Mouse (Mus musculus) stomach, embryonic 14.5 days (tissue): ENCODE data around the gene Pxk. TPM values are rescaled to one million over a fixed set of nuclear protein-coding genes. Genes with fewer than 3 reads are reported as not detected.

Experiments used
- ATAC-seq: fragments of 200-750 bp; cut with Nextera tagmentation; 2 replicates; pipeline ENCODE4 v1.8.0; 2017; ENCODE audit warnings: low read depth, moderate TSS enrichment; ENCODE audit not compliant: insufficient number of reproducible peaks, insufficient read depth, low FRiP score
- H3K27ac ChIP-seq: fragments of 300-500 bp; sonication (generic); 2 replicates; pipeline ENCODE4 v1.5.1; 2014; ENCODE audit warnings: mild to moderate bottlenecking, low read length, moderate library complexity, mixed read lengths
- H3K27me3 ChIP-seq: fragments of 300-500 bp; sonication (generic); 2 replicates; pipeline ENCODE4 v1.6.1; 2014; ENCODE audit warnings: low read length, control low read depth, mixed read lengths; ENCODE audit not compliant: control insufficient read depth, insufficient read depth
- H3K36me3 ChIP-seq: fragments of 300-500 bp; sonication (generic); 2 replicates; pipeline ENCODE4 v1.6.1; 2014; ENCODE audit warnings: mild to moderate bottlenecking, control low read depth, low read length, moderate library complexity, mixed read lengths; ENCODE audit not compliant: control insufficient read depth, insufficient read depth
- H3K4me1 ChIP-seq: fragments of 300-500 bp; sonication (generic); 2 replicates; pipeline ENCODE4 v1.6.1; 2014; ENCODE audit warnings: low read length, control low read depth, mixed read lengths; ENCODE audit not compliant: control insufficient read depth, insufficient read depth
- H3K4me2 ChIP-seq: fragments of 300-500 bp; sonication (generic); replicated peaks from 2 replicates; pipeline ENCODE4 v1.6.1; 2014; ENCODE audit warnings: low read depth, low read length, control low read depth
- H3K4me3 ChIP-seq: fragments of 300-500 bp; sonication (generic); 2 replicates; pipeline ENCODE4 v1.5.1; 2014; ENCODE audit warnings: low read depth, low read length, control low read depth
- H3K9ac ChIP-seq: fragments of 300-500 bp; sonication (generic); replicated peaks from 2 replicates; pipeline ENCODE4 v1.6.1; 2014; ENCODE audit warnings: low read depth, mild to moderate bottlenecking, control low read depth, low read length, moderate library complexity, mixed read lengths
- H3K9me3 ChIP-seq: fragments of 300-500 bp; sonication (generic); 2 replicates; pipeline ENCODE4 v1.6.1; 2016; ENCODE audit warnings: low read depth, low read length, control low read depth; ENCODE audit not compliant: control insufficient read depth
- WGBS: fragments of 180-500 bp; shearing (Covaris S2); extraction: QIAGEN DNeasy Blood & Tissue Kit; methylation state at CpG from one replicate; pipeline ENCODE4 v1.1.7; 2014; 5-methylcytosine and 5-hydroxymethylcytosine counted together
- polyA plus RNA-seq: library from polyadenylated mRNA; unstranded; fragments of >200 nt; fragmentation: Nextera tagmentation; extraction: Ambion mirVana; gene quantifications from 2 replicates; pipeline ENCODE4 v1.2.1, GENCODE M21; 2014

Pxk gene
- polyA plus RNA-seq, 1 experiment from 2014 or later, result 47.2 TPM

GRCm38 (mm10) chr14:8207543-8207942 is 109.5 kb downstream of the Pxk start:
- WGBS, result 82% methylated on average over 5 of the region's 5 CpGs
- ATAC-seq, result no peak
- Histone ChIP-seq H3K4me3 (no peak overlapping the region), H3K36me3 (no peaks in the 10 kb centered on the region), H3K27me3 (no peaks in the 10 kb centered on the region), H3K9me3 (no peaks in the 10 kb centered on the region), H3K9ac (no peak overlapping the region), H3K4me1 (no peaks in the 10 kb centered on the region), H3K4me2 (no peak overlapping the region), H3K27ac (no peak overlapping the region)

- H3K4me3 ChIP-seq, result no peak overlapping the region
- ATAC-seq, result no peak
- H3K27ac ChIP-seq, result no peak overlapping the region
- no peaks in the 10 kb centered on the region for H3K4me1 ChIP-seq
- no peaks in the 10 kb centered on the region for H3K36me3 ChIP-seq
- H3K27me3 ChIP-seq, result no peaks in the 10 kb centered on the region
- no peaks in the 10 kb centered on the region for H3K9me3 ChIP-seq
- H3K4me2 ChIP-seq, result no peak overlapping the region
- WGBS, result 68% methylated on average over 3 of the region's 3 CpGs
- H3K9ac ChIP-seq, result no peak overlapping the region
Measured at GRCm38 (mm10) chr14:8208876-8209275, 110.9 kb downstream of the Pxk start.

GRCm38 (mm10) chr14:8209896-8210295 is 111.9 kb downstream of the Pxk start:
- H3K4me1 ChIP-seq, result 0 out of 2 replicates have a peak, but pooled peaks cover under 1% of the 10 kb centered on the region
- WGBS, result 85% methylated on average over 2 of the region's 2 CpGs
- H3K9ac ChIP-seq, result no peak overlapping the region
- no peak overlapping the region for H3K4me3 ChIP-seq
- H3K27me3 ChIP-seq, result no peaks in the 10 kb centered on the region
- no peaks in the 10 kb centered on the region for H3K9me3 ChIP-seq
- no peak for ATAC-seq
- H3K4me2 ChIP-seq, result no peak overlapping the region
- H3K27ac ChIP-seq, result no peak overlapping the region
- no peaks in the 10 kb centered on the region for H3K36me3 ChIP-seq

GRCm38 (mm10) chr14:8212996-8213395 is 115.0 kb downstream of the Pxk start:
- H3K27ac ChIP-seq, result no peak overlapping the region
- no peaks in the 10 kb centered on the region for H3K9me3 ChIP-seq
- 77% methylated on average over 2 of the region's 2 CpGs for WGBS
- no peak overlapping the region for H3K4me3 ChIP-seq
- H3K9ac ChIP-seq, result no peak overlapping the region
- no peak overlapping the region for H3K4me2 ChIP-seq
- no peaks in the 10 kb centered on the region for H3K36me3 ChIP-seq
- H3K27me3 ChIP-seq, result no peaks in the 10 kb centered on the region
- H3K4me1 ChIP-seq, result 0 out of 2 replicates have a peak, but pooled peaks cover 4% of the 10 kb centered on the region
- no peak for ATAC-seq

GRCm38 (mm10) chr14:8213803-8214224 is 115.8 kb downstream of the Pxk start, which contains the start of gene Kctd6:
Gene Kctd6 (plus strand): TSS chr14:8214140.
- WGBS, result 0% methylated on average over 35 of the region's 49 CpGs
- peak; percentile 98 for ATAC-seq
- H3K4me3 ChIP-seq, result peak within 1 kb of the TSS; percentile 70

More at GRCm38 (mm10) chr14:8213803-8214224, 115.8 kb downstream of the Pxk start, which contains the start of gene Kctd6:
- Histone ChIP-seq H3K4me1 (0 out of 2 replicates have a peak, but pooled peaks cover 4% of the 10 kb centered on the region), H3K36me3 (no peaks in the 10 kb centered on the region), H3K4me2 (peak within 1 kb of the TSS; percentile 90), H3K27ac (peak within 1 kb of the TSS; percentile 63), H3K27me3 (no peaks in the 10 kb centered on the region), H3K9ac (peak within 1 kb of the TSS; percentile 80), H3K9me3 (no peaks in the 10 kb centered on the region)

Other genes with a start within 250 kb of the Pxk start
- not detected in 2 replicates for gene Gm45521, start 140.9 kb upstream of the Pxk start, polyA plus RNA-seq
- 0.28 and 0.38 TPM in 2 replicates for gene Dnase1l3, start 103.6 kb upstream of the Pxk start, polyA plus RNA-seq
- gene Abhd6, start 95.3 kb upstream of the Pxk start, polyA plus RNA-seq, result 20.3 and 25.6 TPM in 2 replicates
- gene Rpp14, start 17.8 kb upstream of the Pxk start, polyA plus RNA-seq, result 57.4 and 65.0 TPM in 2 replicates
- 177 and 185 TPM in 2 replicates for gene Pdhb, start 74.8 kb downstream of the Pxk start, polyA plus RNA-seq
- gene Kctd6, start 115.9 kb downstream of the Pxk start, polyA plus RNA-seq, result 4.8 and 7.1 TPM in 2 replicates
- 0.34 TPM in 1 of 2 replicates, not detected in the other for gene Acox2, start 161.1 kb downstream of the Pxk start, polyA plus RNA-seq
- 0.30 and 0.43 TPM in 2 replicates for gene Fam107a, start 219.8 kb downstream of the Pxk start, polyA plus RNA-seq